Mouse (Mus musculus): ENCODE measurements around the gene Hpse. TPM values are rescaled to one million over a fixed set of nuclear protein-coding genes. Genes with fewer than 3 reads are reported as not detected.

Hpse gene
- polyA plus RNA-seq, 1 experiment from 2014 or later, result 2.4 TPM

Other genes starting within 250 kb of the Hpse start
- gene Lin54, start 219.1 kb downstream of the Hpse start, polyA plus RNA-seq (2014; fragmentation: Nextera tagmentation; extraction: Ambion mirVana), result 16.6 and 17.7 TPM in 2 replicates
- gene Cops4, start 201.4 kb downstream of the Hpse start, polyA plus RNA-seq (2014; fragmentation: Nextera tagmentation; extraction: Ambion mirVana), result 229 and 239 TPM in 2 replicates
- 3.0 and 3.9 TPM in 2 replicates for gene Plac8, start 147.5 kb downstream of the Hpse start, polyA plus RNA-seq (2014; fragmentation: Nextera tagmentation; extraction: Ambion mirVana)
- gene Coq2, start 44.6 kb downstream of the Hpse start, polyA plus RNA-seq (2014; fragmentation: Nextera tagmentation; extraction: Ambion mirVana), result 48.4 and 55.5 TPM in 2 replicates
- 18.2 and 24.8 TPM in 2 replicates for gene Helq, start 78.9 kb upstream of the Hpse start, polyA plus RNA-seq (2014; fragmentation: Nextera tagmentation; extraction: Ambion mirVana)
- 167 TPM in 2 replicates for gene Mrps18c, start 78.9 kb upstream of the Hpse start, polyA plus RNA-seq (2014; fragmentation: Nextera tagmentation; extraction: Ambion mirVana)
- gene Abraxas1, start 101.2 kb upstream of the Hpse start, polyA plus RNA-seq (2014; fragmentation: Nextera tagmentation; extraction: Ambion mirVana), result 22.7 and 25.1 TPM in 2 replicates
- 0.33 and 0.62 TPM in 2 replicates for gene Gpat3, start 126.0 kb upstream of the Hpse start, polyA plus RNA-seq (2014; fragmentation: Nextera tagmentation; extraction: Ambion mirVana)

Data from hindbrain, embryonic 11.5 days (tissue).